ENCODE assay signal across 9 mouse cellular contexts in genomic region chr10:76729631-76730620, GRCm38 (mm10). TPM values are rescaled to one million over a fixed set of nuclear protein-coding genes. Genes with fewer than 3 reads are reported as not detected.
DNase-seq lines count a peak whose midpoint lies in the region; ATAC-seq lines count a peak whose summit lies in the region.
"Had no signal": no experiment of that assay in that cellular context is flagged by ENCODE, and none has a peak within 500 bp of the region (broad histone marks: within the 10 kb centered on the region; RNA-seq: fewer than 3 reads in every experiment).

No protein-coding gene starts in this region.

- no peaks in the 10 kb centered on the region for H3K36me3 ChIP-seq in heart, embryonic 11.5 days (ENCODE audit: control insufficient read depth, insufficient read depth, low read length)
- H3K36me3 ChIP-seq in embryonic facial prominence, embryonic 15.5 days = no peaks in the 10 kb centered on the region

- H3K27ac ChIP-seq in heart, embryonic 11.5 days (ENCODE audit: low read depth, low read length) = no peak overlapping the region
- H3K27ac ChIP-seq in embryonic facial prominence, embryonic 15.5 days (replicated peaks) = peak overlapping the region; percentile 95

- peak; percentile 97 for DNase-seq in heart, adult 11 months
- DNase-seq in heart, postnatal 4 days = peak; percentile 67
- peak; percentile 33 for DNase-seq in lung, postnatal 36 days
- no peak for DNase-seq in cerebellum, postnatal 36 days
- DNase-seq in thymus, postnatal 14 days = no peak
- DNase-seq in adrenal gland, postnatal 10 days = no peak

- ATAC-seq in heart, embryonic 11.5 days (replicated peaks; ENCODE audit: insufficient number of reproducible peaks, low FRiP score, low TSS enrichment) = no peak
- no peak for ATAC-seq in embryonic facial prominence, embryonic 15.5 days (ENCODE audit: insufficient number of reproducible peaks, low FRiP score, low TSS enrichment, low read depth)

- H3K9me3 ChIP-seq in heart, embryonic 11.5 days (replicated peaks; ENCODE audit: control insufficient read depth, low read length) = no peaks in the 10 kb centered on the region
- H3K9me3 ChIP-seq in embryonic facial prominence, embryonic 15.5 days (replicated peaks) = no peaks in the 10 kb centered on the region

- no peak overlapping the region for H3K4me3 ChIP-seq in heart, embryonic 11.5 days (ENCODE audit: low read depth, low read length)
- no peak overlapping the region for H3K4me3 ChIP-seq in embryonic facial prominence, embryonic 15.5 days (replicated peaks)

- no peak overlapping the region for H3K4me2 ChIP-seq in heart, embryonic 11.5 days
- no peak overlapping the region for H3K4me2 ChIP-seq in embryonic facial prominence, embryonic 15.5 days (replicated peaks)

- H3K4me1 ChIP-seq in heart, embryonic 11.5 days (ENCODE audit: control insufficient read depth, insufficient read depth, low read length) = peaks cover 27% of the 10 kb centered on the region
- H3K4me1 ChIP-seq in embryonic facial prominence, embryonic 15.5 days = peaks cover 84% of the 10 kb centered on the region

- no peaks in the 10 kb centered on the region for H3K27me3 ChIP-seq in heart, embryonic 11.5 days (ENCODE audit: control insufficient read depth, insufficient read depth, low read length)
- H3K27me3 ChIP-seq in embryonic facial prominence, embryonic 15.5 days = no peaks in the 10 kb centered on the region

- no peak overlapping the region for H3K9ac ChIP-seq in heart, embryonic 11.5 days (ENCODE audit: low read depth, low read length)
- H3K9ac ChIP-seq in embryonic facial prominence, embryonic 15.5 days = no peak overlapping the region

- 76% methylated on average over 19 of the region's 19 CpGs for WGBS in heart, embryonic 11.5 days (ENCODE audit: insufficient replicate concordance)
- 60% methylated on average over 19 of the region's 19 CpGs for WGBS in embryonic facial prominence, embryonic 15.5 days

RNA-seq across cellular contexts. Expression of gene Col6a1, which starts 4.0 kb away (rescaled TPM):
- polyA plus RNA-seq in heart, embryonic 11.5 days (2014; fragmentation: Nextera tagmentation; extraction: Ambion mirVana) = 16.3 and 22.1 TPM in 2 replicates
- polyA plus RNA-seq in embryonic facial prominence, embryonic 15.5 days (2015; fragmentation: Nextera tagmentation; extraction: Ambion mirVana) = 419 and 472 TPM in 2 replicates
- total RNA-seq in heart, postnatal 4 days (2021) = 100 to 1,000 TPM; 153 to 163 TPM
- 100 to 1,000 TPM; 228 to 231 TPM for total RNA-seq in adrenal gland, postnatal 10 days (2021)
- total RNA-seq: neutrophil, adult 5-6 weeks had no signal

Comparison
In these comparisons a context has a peak if more than half of its experiments do, and no peak if none do; other contexts are left out.
1. DNase-seq: peak in heart, adult 11 months (single experiment), heart, postnatal 4 days (single experiment) and lung, postnatal 36 days (single experiment); none in cerebellum, postnatal 36 days (0 of 2), thymus, postnatal 14 days (single experiment) and adrenal gland, postnatal 10 days (single experiment).